Mouse (Mus musculus) small intestine, adult 2 months (tissue): ENCODE measurements around the gene Kif1a.

Experiments
- CTCF ChIP-seq: fragments of 200-500 bp; IDR thresholded peaks from 2 replicates; pipeline ENCODE4 v1.5.1; 2012; ENCODE audit warnings: low read depth, mild to moderate bottlenecking, control low read depth, inconsistent platforms, low read length, moderate library complexity, mixed read lengths; ENCODE audit not compliant: insufficient replicate concordance, insufficient read length; ENCODE audit errors: extremely low read depth
- POLR2A ChIP-seq: fragments of 200-500 bp; IDR thresholded peaks from 2 replicates; pipeline ENCODE4 v1.6.1; 2012; ENCODE audit warnings: low read depth, mild to moderate bottlenecking, control low read depth, inconsistent platforms, low read length, moderate library complexity

DNA sequence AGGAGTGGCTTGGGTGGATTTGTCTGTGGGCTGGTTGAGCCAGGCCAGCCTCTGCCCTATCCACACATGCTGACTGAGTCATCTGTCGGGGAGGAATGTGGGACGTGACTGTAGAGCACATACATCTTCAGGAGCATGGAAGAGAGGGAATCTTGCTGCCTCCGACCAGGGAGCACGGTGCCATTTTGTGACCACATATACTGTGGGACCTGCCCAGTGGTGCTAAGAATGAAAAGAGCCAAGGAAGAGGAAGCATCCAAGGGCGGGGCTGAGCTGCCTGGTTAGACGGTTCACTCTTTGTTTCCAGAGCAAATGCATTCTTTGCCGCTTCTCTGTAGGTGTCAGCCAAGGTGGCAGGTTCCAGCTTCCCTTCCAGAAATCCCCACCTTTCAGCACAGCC is 123.1 kb downstream of the Kif1a start:
- TF ChIP-seq POLR2A (no peak), CTCF (no peak)
